Mouse (Mus musculus) neural tube, embryonic 14.5 days (tissue): Measurements from ENCODE around the gene Syt3. TPM values are rescaled to one million over a fixed set of nuclear protein-coding genes. Genes with fewer than 3 reads are reported as not detected.

ENCODE experiments used
- ATAC-seq: fragments of 200-750 bp; cut with Nextera tagmentation; 2 replicates; pipeline ENCODE4 v1.8.0; 2017; ENCODE audit warnings: low read depth, mild to moderate bottlenecking, moderate TSS enrichment, moderate library complexity
- H3K27ac ChIP-seq: fragments of 300-500 bp; sonication (generic); 2 replicates; pipeline ENCODE4 v1.5.1; 2014; ENCODE audit warnings: low read depth, mild to moderate bottlenecking, control low read depth, low read length, moderate library complexity, mixed read lengths
- H3K27me3 ChIP-seq: fragments of 300-500 bp; sonication (generic); 2 replicates; pipeline ENCODE4 v1.6.1; 2014; ENCODE audit warnings: low read length; ENCODE audit not compliant: control insufficient read depth, insufficient read depth
- H3K36me3 ChIP-seq: fragments of 300-500 bp; sonication (generic); 2 replicates; pipeline ENCODE4 v1.6.1; 2014; ENCODE audit warnings: low read length, mixed read lengths; ENCODE audit not compliant: control insufficient read depth, insufficient read depth
- H3K4me1 ChIP-seq: fragments of 300-500 bp; sonication (generic); 2 replicates; pipeline ENCODE4 v1.6.1; 2014; ENCODE audit warnings: low read length; ENCODE audit not compliant: control insufficient read depth, insufficient read depth
- H3K4me2 ChIP-seq: fragments of 300-500 bp; sonication (generic); 2 replicates; pipeline ENCODE4 v1.6.1; 2014; ENCODE audit warnings: mild to moderate bottlenecking, low read depth, low read length, control low read depth
- H3K4me3 ChIP-seq: fragments of 300-500 bp; sonication (generic); 2 replicates; pipeline ENCODE4 v1.5.1; 2014; ENCODE audit warnings: low read depth, low read length, control low read depth, mixed read lengths
- H3K9ac ChIP-seq: fragments of 300-500 bp; sonication (generic); replicated peaks from 2 replicates; pipeline ENCODE4 v1.6.1; 2014; ENCODE audit warnings: low read depth, mild to moderate bottlenecking, control low read depth, low read length, mixed read lengths
- H3K9me3 ChIP-seq: fragments of 300-500 bp; sonication (generic); 2 replicates; pipeline ENCODE4 v1.6.1; 2016; ENCODE audit warnings: low read length; ENCODE audit not compliant: control insufficient read depth
- WGBS: fragments of 180-500 bp; shearing (Covaris S2); extraction: QIAGEN DNeasy Blood & Tissue Kit; methylation state at CpG from one replicate; pipeline ENCODE4 v1.1.7; 2014; 5-methylcytosine and 5-hydroxymethylcytosine counted together
- polyA plus RNA-seq: library from polyadenylated mRNA; unstranded; fragments of >200 nt; fragmentation: Nextera tagmentation; extraction: Ambion mirVana; gene quantifications from 2 replicates; pipeline ENCODE4 v1.2.1, GENCODE M21; 2014

Gene Syt3
- polyA plus RNA-seq, 1 experiment from 2014 or later = 68.4 TPM

DNA sequence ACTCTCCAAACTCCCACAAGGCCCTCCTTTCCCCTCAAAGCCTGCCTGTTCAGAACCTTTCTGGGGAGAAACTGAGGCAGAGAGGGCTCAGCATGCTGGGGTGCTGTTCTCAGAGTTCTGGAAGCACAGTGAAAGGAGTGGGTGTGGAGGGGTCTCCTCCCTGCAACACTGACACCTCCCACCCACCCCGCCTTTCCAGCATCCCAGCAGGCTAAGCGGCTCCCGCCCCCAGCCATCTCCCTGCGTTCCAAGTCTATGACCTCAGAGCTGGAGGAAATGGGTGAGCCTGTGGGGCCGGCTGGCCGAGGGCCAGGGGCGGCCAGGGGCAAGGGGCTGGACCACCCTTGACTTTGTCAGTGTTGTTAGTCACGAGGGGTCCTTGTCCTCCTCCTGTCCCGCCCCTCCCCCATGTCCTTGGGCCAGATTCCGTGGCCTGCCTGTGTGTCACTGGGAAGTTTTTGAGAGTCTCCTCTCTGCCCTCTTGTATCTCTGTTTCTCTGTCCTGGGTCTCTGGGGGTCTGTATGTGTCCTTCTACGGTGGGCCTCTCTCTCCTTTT, 40.4 kb upstream of the Syt3 start:
- H3K27me3 ChIP-seq = no peaks in the 10 kb centered on the region
- H3K9ac ChIP-seq = no peak overlapping the region
- ATAC-seq = no peak
- H3K36me3 ChIP-seq = peaks cover 18% of the 10 kb centered on the region
- no peak overlapping the region for H3K4me3 ChIP-seq
- H3K4me2 ChIP-seq = no peak overlapping the region
- no peak overlapping the region for H3K27ac ChIP-seq
- 31% methylated on average over 11 of the region's 11 CpGs for WGBS
- no peaks in the 10 kb centered on the region for H3K4me1 ChIP-seq
- H3K9me3 ChIP-seq = no peaks in the 10 kb centered on the region

DNA sequence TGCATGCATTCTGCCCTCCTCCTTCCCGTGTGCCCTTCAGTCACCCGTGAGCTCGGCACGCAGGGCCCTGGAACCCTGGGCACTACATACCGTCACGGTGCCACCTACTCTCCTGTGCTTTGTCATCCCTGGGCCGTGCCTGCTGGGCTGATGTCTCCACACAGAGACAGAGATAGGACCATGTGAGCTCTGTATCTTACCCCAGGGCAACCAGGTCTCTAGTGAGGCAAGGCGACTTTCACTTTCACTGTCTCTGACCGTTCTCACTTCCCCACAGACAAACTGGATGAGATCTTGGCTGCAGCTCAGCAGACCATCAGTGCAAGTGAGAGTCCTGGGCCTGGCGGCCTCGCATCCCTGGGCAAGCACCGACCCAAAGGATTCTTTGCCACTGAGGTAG, 39.3 kb upstream of the Syt3 start:
- no peaks in the 10 kb centered on the region; the same call in 1 of the 2 replicates for H3K27me3 ChIP-seq
- WGBS = 78% methylated on average over 12 of the region's 12 CpGs
- no peaks in the 10 kb centered on the region for H3K9me3 ChIP-seq
- no peaks in the 10 kb centered on the region for H3K4me1 ChIP-seq
- H3K27ac ChIP-seq = no peak overlapping the region
- no peak overlapping the region for H3K4me3 ChIP-seq
- H3K36me3 ChIP-seq = peaks cover 18% of the 10 kb centered on the region
- ATAC-seq = no peak
- no peak overlapping the region for H3K9ac ChIP-seq
- no peak overlapping the region for H3K4me2 ChIP-seq

DNA sequence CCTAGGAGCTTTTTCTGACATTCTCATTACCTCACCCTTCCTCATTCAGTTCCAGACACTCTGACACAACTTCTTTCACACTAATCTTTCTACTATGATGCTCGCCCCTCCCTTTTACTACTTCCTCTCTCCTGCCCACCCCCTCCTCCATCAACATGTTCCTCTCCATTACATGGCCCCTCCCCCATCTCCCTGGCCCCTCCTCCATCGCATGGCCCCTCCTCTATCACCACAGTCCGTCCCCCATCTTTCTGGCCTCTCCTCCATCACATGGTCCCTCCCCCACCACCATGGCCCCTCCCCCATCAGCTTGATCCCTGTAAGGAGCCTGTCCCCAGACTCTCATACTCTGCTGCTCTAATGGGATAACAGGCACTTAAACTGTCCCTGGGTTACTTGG, 34.9 kb upstream of the Syt3 start:
- 20% methylated on average over 3 of the region's 3 CpGs for WGBS
- H3K27me3 ChIP-seq = peaks cover 21% of the 10 kb centered on the region
- H3K4me2 ChIP-seq = no peak overlapping the region
- H3K36me3 ChIP-seq = peaks cover 16% of the 10 kb centered on the region; the same call in 1 of the 2 replicates
- peaks cover 5% of the 10 kb centered on the region; the same call in 1 of the 2 replicates for H3K4me1 ChIP-seq
- H3K9ac ChIP-seq = no peak overlapping the region
- H3K9me3 ChIP-seq = no peaks in the 10 kb centered on the region
- ATAC-seq = no peak
- H3K27ac ChIP-seq = no peak overlapping the region
- no peak overlapping the region for H3K4me3 ChIP-seq

DNA sequence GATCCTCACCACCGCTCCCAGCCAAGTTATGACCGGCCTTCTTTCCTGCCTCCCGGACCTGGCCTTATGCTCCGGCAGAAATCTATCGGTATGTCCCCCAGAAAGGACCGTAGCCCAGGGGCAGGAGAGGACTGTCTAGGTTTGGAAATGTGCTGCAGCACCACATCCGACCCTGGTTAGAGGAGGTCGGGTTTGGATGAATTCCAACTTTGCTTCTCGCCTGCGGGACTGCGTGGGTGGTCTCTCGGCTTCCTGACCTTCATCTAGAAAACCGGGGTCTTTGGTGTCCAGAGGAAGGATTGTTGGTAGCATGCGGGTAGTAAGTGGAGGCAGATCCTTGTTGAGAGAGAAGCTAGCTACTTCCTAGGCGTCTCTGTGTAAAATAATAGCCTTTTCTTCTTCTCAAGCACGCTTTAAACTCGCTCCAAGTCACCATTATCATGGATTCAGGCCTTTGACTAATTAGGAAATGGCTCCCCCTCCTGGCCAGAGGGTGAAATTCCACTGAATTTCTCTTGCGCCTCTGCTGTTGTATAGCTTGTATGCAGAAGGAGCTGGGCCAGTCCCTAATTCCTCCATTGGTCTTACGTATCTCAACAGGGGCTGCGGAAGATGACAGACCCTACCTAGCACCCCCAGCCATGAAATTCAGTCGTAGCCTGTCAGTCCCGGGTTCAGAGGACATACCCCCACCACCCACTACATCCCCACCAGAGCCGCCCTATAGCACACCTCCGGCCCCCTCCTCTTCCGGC, 32.8 kb upstream of the Syt3 start:
- ATAC-seq = peak; percentile 47
- Histone ChIP-seq H3K27ac (no peak overlapping the region), H3K4me1 (peaks cover 5% of the 10 kb centered on the region; the same call in 1 of the 2 replicates), H3K27me3 (peaks cover 28% of the 10 kb centered on the region), H3K4me3 (no peak overlapping the region), H3K36me3 (peaks cover 9% of the 10 kb centered on the region; the same call in 1 of the 2 replicates), H3K9me3 (no peaks in the 10 kb centered on the region), H3K4me2 (peak overlapping the region; percentile 40), H3K9ac (peak overlapping the region; percentile 37)
- 3% methylated on average over 25 of the region's 25 CpGs for WGBS

DNA sequence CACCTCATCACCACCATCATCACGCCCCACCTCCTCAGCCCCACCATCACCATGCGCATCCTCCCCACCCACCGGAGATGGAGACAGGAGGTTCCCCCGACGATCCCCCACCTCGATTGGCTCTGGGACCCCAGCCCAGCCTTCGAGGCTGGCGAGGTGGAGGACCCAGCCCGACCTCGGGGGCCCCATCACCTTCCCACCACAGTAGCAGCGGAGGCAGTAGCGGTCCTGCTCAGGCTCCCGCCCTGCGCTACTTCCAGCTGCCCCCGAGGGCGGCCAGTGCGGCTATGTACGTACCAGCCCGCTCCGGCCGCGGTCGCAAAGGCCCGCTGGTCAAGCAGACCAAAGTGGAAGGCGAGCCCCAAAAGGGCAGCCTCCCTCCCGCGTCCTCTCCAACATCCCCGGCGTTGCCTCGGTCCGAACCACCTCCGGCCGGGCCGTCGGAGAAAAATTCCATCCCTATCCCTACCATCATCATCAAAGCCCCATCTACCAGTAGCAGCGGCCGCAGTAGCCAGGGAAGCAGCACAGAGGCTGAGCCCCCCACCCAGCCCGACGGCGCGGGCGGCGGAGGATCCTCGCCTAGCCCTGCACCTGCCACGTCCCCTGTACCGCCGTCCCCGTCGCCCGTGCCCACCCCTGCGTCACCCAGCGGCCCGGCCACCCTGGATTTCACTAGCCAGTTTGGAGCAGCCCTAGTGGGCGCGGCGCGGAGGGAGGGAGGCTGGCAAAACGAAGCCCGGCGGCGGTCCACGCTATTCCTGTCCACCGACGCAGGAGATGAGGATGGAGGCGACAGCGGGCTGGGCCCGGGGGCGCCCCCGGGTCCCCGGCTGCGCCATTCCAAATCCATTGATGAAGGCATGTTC, 31.8 kb upstream of the Syt3 start:
- Histone ChIP-seq H3K4me3 (peak overlapping the region; percentile 5; the same call in 1 of the 2 replicates), H3K4me2 (no peak overlapping the region), H3K9me3 (no peaks in the 10 kb centered on the region), H3K36me3 (peaks cover 9% of the 10 kb centered on the region; the same call in 1 of the 2 replicates), H3K27me3 (peaks cover 28% of the 10 kb centered on the region), H3K9ac (0 out of 2 replicates have a peak overlapping the region, but pooled peaks have one; percentile 28), H3K4me1 (peaks cover 5% of the 10 kb centered on the region; the same call in 1 of the 2 replicates), H3K27ac (no peak overlapping the region)
- ATAC-seq = peak; percentile 13; the same call in 1 of the 2 replicates
- WGBS = 4% methylated on average over 60 of the region's 71 CpGs

DNA sequence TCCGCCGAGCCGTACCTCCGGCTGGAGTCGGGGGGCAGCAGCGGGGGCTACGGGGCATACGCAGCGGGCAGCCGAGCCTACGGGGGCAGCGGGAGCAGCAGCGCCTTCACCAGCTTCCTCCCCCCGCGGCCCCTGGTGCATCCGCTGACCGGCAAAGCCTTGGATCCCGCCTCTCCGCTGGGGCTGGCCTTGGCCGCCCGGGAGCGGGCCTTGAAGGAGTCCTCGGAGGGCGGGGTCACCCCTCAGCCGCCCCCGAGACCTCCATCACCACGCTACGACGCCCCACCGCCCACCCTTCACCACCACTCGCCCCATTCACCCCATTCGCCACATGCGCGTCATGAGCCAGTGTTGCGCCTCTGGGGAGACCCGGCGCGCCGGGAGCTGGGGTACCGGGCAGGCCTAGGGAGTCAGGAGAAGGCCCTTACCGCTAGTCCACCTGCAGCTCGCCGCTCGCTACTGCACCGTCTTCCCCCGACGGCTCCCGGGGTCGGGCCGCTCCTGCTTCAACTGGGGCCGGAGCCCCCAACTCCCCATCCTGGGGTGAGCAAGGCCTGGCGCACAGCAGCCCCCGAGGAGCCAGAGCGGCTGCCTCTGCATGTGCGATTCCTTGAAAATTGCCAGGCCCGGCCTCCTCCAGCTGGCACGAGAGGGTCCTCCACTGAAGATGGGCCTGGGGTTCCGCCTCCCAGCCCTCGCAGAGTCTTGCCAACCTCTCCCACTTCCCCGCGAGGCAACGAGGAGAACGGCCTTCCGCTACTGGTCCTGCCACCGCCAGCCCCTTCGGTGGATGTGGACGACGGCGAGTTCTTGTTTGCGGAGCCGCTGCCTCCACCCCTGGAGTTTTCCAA, 30.9 kb upstream of the Syt3 start:
- 4% methylated on average over 67 of the region's 71 CpGs for WGBS
- Histone ChIP-seq H3K4me1 (peaks cover 5% of the 10 kb centered on the region; the same call in 1 of the 2 replicates), H3K27me3 (peaks cover 28% of the 10 kb centered on the region), H3K9me3 (no peaks in the 10 kb centered on the region), H3K4me3 (no peak overlapping the region), H3K27ac (no peak overlapping the region), H3K36me3 (peaks cover 9% of the 10 kb centered on the region; the same call in 1 of the 2 replicates), H3K4me2 (no peak overlapping the region), H3K9ac (0 out of 2 replicates have a peak overlapping the region, but pooled peaks have one; percentile 28)
- ATAC-seq = no peak

DNA sequence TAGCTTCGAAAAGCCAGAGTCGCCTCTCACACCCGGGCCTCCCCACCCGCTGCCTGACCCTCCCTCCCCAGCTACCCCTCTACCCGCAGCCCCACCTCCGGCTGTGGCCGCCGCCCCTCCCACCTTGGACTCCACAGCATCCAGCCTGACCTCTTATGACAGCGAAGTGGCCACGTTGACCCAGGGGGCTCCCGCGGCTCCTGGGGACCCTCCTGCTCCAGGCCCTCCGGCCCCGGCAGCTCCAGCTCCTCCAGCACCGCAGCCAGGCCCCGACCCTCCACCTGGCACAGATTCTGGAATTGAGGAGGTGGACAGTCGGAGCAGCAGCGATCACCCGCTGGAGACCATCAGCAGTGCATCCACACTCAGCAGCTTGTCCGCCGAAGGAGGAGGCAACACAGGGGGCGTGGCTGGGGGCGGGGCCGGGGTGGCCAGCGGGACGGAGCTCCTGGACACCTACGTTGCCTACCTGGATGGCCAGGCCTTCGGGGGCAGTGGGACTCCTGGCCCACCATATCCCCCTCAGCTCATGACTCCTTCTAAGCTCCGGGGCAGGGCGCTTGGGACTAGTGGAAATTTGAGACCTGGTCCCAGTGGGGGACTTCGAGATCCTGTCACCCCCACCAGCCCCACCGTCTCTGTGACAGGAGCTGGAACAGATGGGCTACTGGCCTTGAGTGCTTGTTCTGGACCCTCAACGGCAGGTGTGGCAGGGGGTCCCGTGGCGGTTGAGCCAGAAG, 30.1 kb upstream of the Syt3 start:
- Histone ChIP-seq H3K4me1 (peaks cover 5% of the 10 kb centered on the region; the same call in 1 of the 2 replicates), H3K36me3 (peaks cover 9% of the 10 kb centered on the region; the same call in 1 of the 2 replicates), H3K9me3 (no peaks in the 10 kb centered on the region), H3K4me3 (no peak overlapping the region), H3K27me3 (peaks cover 28% of the 10 kb centered on the region), H3K9ac (0 out of 2 replicates have a peak overlapping the region, but pooled peaks have one; percentile 18), H3K4me2 (no peak overlapping the region), H3K27ac (no peak overlapping the region)
- no peak for ATAC-seq
- WGBS = 3% methylated on average over 35 of the region's 35 CpGs
